Mouse (Mus musculus) ES-E14 (cell line): Measurements from ENCODE around the gene Fxyd5. TPM values are rescaled to one million over a fixed set of nuclear protein-coding genes. Genes with fewer than 3 reads are reported as not detected.

Experiments used
- DNase-seq: peaks from one replicate; pipeline ENCODE4 v3.0.0-alpha.2; 2013; ENCODE audit warnings: low read depth, low spot score
- H3K27ac ChIP-seq: 2 replicates; pipeline ENCODE4 v1.5.1; 2012; ENCODE audit warnings: low read depth, mild to moderate bottlenecking, low read length, moderate library complexity, mixed read lengths; ENCODE audit not compliant: poor library complexity, insufficient read depth, severe bottlenecking
- H3K36me3 ChIP-seq: 2 replicates; pipeline ENCODE4 v1.6.1; 2012; ENCODE audit warnings: mild to moderate bottlenecking, low read length, moderate library complexity, mixed read lengths; ENCODE audit not compliant: control insufficient read depth, poor library complexity, insufficient read depth, severe bottlenecking
- H3K4me1 ChIP-seq, 2 experiments: fragments of 150-350 bp in 1 of 2; sonication (generic) in 1 of 2; 2 replicates each; pipeline ENCODE4 v1.6.1; 2012; ENCODE audit warnings: low read length in 2 of 2, mild to moderate bottlenecking in 1 of 2, mixed read lengths in 1 of 2; ENCODE audit not compliant: control insufficient read depth in 2 of 2, insufficient read depth in 2 of 2, poor library complexity in 1 of 2
- H3K4me3 ChIP-seq, 2 experiments: fragments of 150-350 bp in 1 of 2; sonication (generic) in 1 of 2; 2 replicates each; pipeline ENCODE4 v1.5.1; 2012; ENCODE audit warnings: low read length in 2 of 2, low read depth in 1 of 2, mild to moderate bottlenecking in 1 of 2, mixed read lengths in 1 of 2; ENCODE audit not compliant: insufficient read depth in 1 of 2, poor library complexity in 1 of 2, severe bottlenecking in 1 of 2
- H3K9ac ChIP-seq: 2 replicates; pipeline ENCODE4 v1.6.1; 2012; ENCODE audit warnings: low read depth, mild to moderate bottlenecking, low read length, mixed read lengths; ENCODE audit not compliant: poor library complexity, insufficient read depth, severe bottlenecking
- H3K9me3 ChIP-seq: fragments of 150-350 bp; sonication (generic); 2 replicates; pipeline ENCODE4 v1.6.1; 2012; ENCODE audit warnings: low read depth, mild to moderate bottlenecking, low read length; ENCODE audit not compliant: control insufficient read depth, insufficient read depth
- CHD2 ChIP-seq: IDR thresholded peaks from 2 replicates; pipeline ENCODE4 v1.6.1; 2014; ENCODE audit warnings: mild to moderate bottlenecking, low read depth, low read length, inconsistent platforms
- HCFC1 ChIP-seq: IDR thresholded peaks from 2 replicates; pipeline ENCODE4 v1.6.1; 2012; ENCODE audit warnings: low read length, inconsistent platforms, borderline replicate concordance; ENCODE audit not compliant: insufficient read depth
- MAFK ChIP-seq: IDR thresholded peaks from 2 replicates; pipeline ENCODE4 v1.6.1; 2014; ENCODE audit warnings: mild to moderate bottlenecking, low read depth, low read length, inconsistent platforms; ENCODE audit not compliant: insufficient read depth
- ZC3H11A ChIP-seq: IDR thresholded peaks from 2 replicates; pipeline ENCODE4 v1.6.1; 2012; ENCODE audit warnings: low read depth, mild to moderate bottlenecking, inconsistent platforms, low read length, borderline replicate concordance
- ZNF384 ChIP-seq: IDR thresholded peaks from 2 replicates; pipeline ENCODE4 v1.6.1; 2012; ENCODE audit warnings: low read depth, low read length, inconsistent platforms
- in situ Hi-C, 2 experiments: fragments of 600-800 bp; cut with MboI; formaldehyde crosslinking; loops; one replicate each; pipeline ENCODE4 v1.15.1; 2025; ENCODE audit warnings: low sequenced_read_pairs in 2 of 2, inconsistent platforms in 1 of 2; ENCODE audit not compliant: unreplicated experiment in 2 of 2
- total RNA-seq: library from RNA; depleted of rRNA; stranded (reverse); fragments of 300-350 nt; gene quantifications from 2 replicates; pipeline ENCODE4 v1.2.3, GENCODE M21; 2012

Fxyd5 gene
- total RNA-seq, 1 experiment, result 16.0 TPM

- no peaks in the 10 kb centered on the region for H3K36me3 ChIP-seq
- in situ Hi-C loops, result no loop called here
- DNase-seq, result peak; percentile 60
- H3K9me3 ChIP-seq, result no peaks in the 10 kb centered on the region
- H3K27ac ChIP-seq, result no peak within 1 kb of the TSS
- H3K9ac ChIP-seq, result no peak within 1 kb of the TSS
- peaks cover 0 to 5% of the 10 kb centered on the region in 2 experiments; a peak in 2 of 4 replicates for H3K4me1 ChIP-seq
- no peak within 1 kb of the TSS for H3K4me3 ChIP-seq
- TF ChIP-seq ZNF384 (no peak), ZC3H11A (peak; percentile 64; the same call in 1 of the 2 replicates)
Measured at GRCm38 (mm10) chr7:31059108-31059507, 16.8 kb upstream of the Fxyd5 start, which contains the start of gene Lgi4. Gene Lgi4 (plus strand): TSS chr7:31059342.

GRCm38 (mm10) chr7:31058211-31058610 is 15.9 kb upstream of the Fxyd5 start:
- in situ Hi-C loops, result no loop called here
- TF ChIP-seq ZC3H11A, result no peak
- TF ChIP-seq CHD2, result no peak
- TF ChIP-seq ZNF384, result no peak
- no peak for TF ChIP-seq HCFC1
- no peak for TF ChIP-seq MAFK
- no peak overlapping the region for H3K9ac ChIP-seq

GRCm38 (mm10) chr7:31057730-31058129 is 15.4 kb upstream of the Fxyd5 start:
- Histone ChIP-seq H3K27ac (no peak overlapping the region), H3K9ac (no peak overlapping the region)

More at GRCm38 (mm10) chr7:31058211-31058610, 15.9 kb upstream of the Fxyd5 start:
- no peak for DNase-seq
- Histone ChIP-seq H3K27ac (no peak overlapping the region), H3K4me1 (peaks cover 0 to 5% of the 10 kb centered on the region in 2 experiments; a peak in 2 of 4 replicates), H3K4me3 (no peak overlapping the region), H3K36me3 (no peaks in the 10 kb centered on the region), H3K9me3 (no peaks in the 10 kb centered on the region)

DNA sequence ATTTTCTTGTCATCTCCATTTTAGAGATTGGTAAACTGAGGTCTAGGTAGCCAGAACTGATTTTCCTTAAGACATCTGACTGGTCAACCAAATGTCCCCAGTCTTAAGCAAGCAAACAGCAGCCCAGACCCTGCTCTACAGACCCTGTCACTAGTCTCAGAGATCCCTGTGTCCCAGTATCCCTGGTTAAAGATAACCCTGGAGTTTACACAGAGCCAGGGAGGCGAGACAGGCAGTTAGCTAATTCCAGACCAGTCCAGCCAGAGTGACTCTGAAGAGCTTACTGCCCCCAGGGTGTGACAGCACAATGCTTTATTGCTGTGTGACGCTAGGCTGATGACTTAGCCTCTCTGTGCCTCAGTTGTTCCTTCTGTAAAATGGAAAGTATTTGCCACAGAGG is 14.8 kb upstream of the Fxyd5 start, which contains the start of gene Fxyd1:
TSS of gene Fxyd1 (minus strand) at position 129 of the 400 bp plus-strand sequence.
- no peaks in the 10 kb centered on the region for H3K36me3 ChIP-seq
- H3K4me3 ChIP-seq, result no peak within 1 kb of the TSS
- H3K9me3 ChIP-seq, result no peaks in the 10 kb centered on the region
- H3K4me1 ChIP-seq, result peaks cover 0 to 7% of the 10 kb centered on the region in 2 experiments; a peak in 2 of 4 replicates
- H3K27ac ChIP-seq, result no peak within 1 kb of the TSS
- TF ChIP-seq ZC3H11A, result no peak
- no peak for DNase-seq
- no peak within 1 kb of the TSS for H3K9ac ChIP-seq
- in situ Hi-C loops, result no loop called here

More at GRCm38 (mm10) chr7:31057730-31058129, 15.4 kb upstream of the Fxyd5 start:
- Histone ChIP-seq H3K4me3 (no peak overlapping the region), H3K9me3 (no peaks in the 10 kb centered on the region), H3K36me3 (no peaks in the 10 kb centered on the region), H3K4me1 (peaks cover 0 to 5% of the 10 kb centered on the region in 2 experiments; a peak in 2 of 4 replicates)
- TF ChIP-seq CHD2, result no peak
- TF ChIP-seq HCFC1, result no peak
- TF ChIP-seq ZNF384, result no peak
- TF ChIP-seq ZC3H11A, result no peak
- TF ChIP-seq MAFK, result no peak
- no peak for DNase-seq
- in situ Hi-C loops, result no loop called here

DNA sequence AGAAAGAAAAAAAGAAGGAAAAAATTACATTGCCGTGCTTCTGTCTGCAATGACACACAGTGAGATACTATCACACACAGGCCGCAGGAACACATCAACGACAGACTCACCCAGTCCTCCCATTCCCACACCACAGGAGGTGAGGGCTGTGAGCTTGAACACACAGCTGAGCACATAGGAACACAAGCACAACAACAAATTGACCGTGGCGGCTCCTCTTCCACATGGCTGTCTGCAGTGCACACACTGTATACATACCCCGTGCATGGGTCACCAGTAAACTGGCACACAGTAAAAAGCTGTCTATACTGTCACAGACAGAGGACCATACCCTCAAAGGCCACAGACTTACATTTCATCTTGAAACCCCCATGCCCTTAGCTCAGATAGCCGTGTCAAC is 14.2 kb upstream of the Fxyd5 start:
- H3K9me3 ChIP-seq, result no peaks in the 10 kb centered on the region
- in situ Hi-C loops, result no loop called here
- TF ChIP-seq MAFK, result no peak
- TF ChIP-seq CHD2, result no peak
- TF ChIP-seq ZC3H11A, result no peak
- TF ChIP-seq HCFC1, result no peak
- no peaks in the 10 kb centered on the region for H3K36me3 ChIP-seq
- DNase-seq, result no peak
- no peak overlapping the region for H3K27ac ChIP-seq
- H3K4me1 ChIP-seq, result peaks cover 0 to 7% of the 10 kb centered on the region in 2 experiments; a peak in 2 of 4 replicates
- no peak overlapping the region for H3K4me3 ChIP-seq
- no peak overlapping the region for H3K9ac ChIP-seq
